Mouse (Mus musculus) brown adipose tissue, adult 24 weeks (tissue): Measurements from ENCODE around the gene Prkar1a. TPM values are rescaled to one million over a fixed set of nuclear protein-coding genes. Genes with fewer than 3 reads are reported as not detected.

Source experiments
- H3K27ac ChIP-seq: fragments of 200-500 bp; replicated peaks from 2 replicates; pipeline ENCODE4 v1.5.1; 2012; ENCODE audit warnings: low read depth, mild to moderate bottlenecking, low read length
- H3K4me1 ChIP-seq: fragments of 200-500 bp; 2 replicates; pipeline ENCODE4 v1.6.1; 2012; ENCODE audit warnings: low read length, mixed read lengths; ENCODE audit not compliant: control insufficient read depth, insufficient read depth, insufficient read length
- H3K4me3 ChIP-seq: fragments of 200-500 bp; 2 replicates; pipeline ENCODE4 v1.5.1; 2012; ENCODE audit warnings: low read depth, mild to moderate bottlenecking, low read length, moderate library complexity; ENCODE audit not compliant: insufficient read depth
- polyA plus RNA-seq: library from polyadenylated mRNA; stranded (reverse); fragments of >200 nt; gene quantifications from 2 replicates; pipeline ENCODE4 v1.2.4, GENCODE M21; 2012; ENCODE audit not compliant: missing spikeins, insufficient read depth, insufficient read length

Prkar1a gene
- polyA plus RNA-seq, 1 experiment = 98.4 TPM

- Histone ChIP-seq H3K4me1 (peaks cover 7% of the 10 kb centered on the region; the same call in 1 of the 2 replicates), H3K27ac (no peak overlapping the region), H3K4me3 (no peak overlapping the region)
These were observed 54.6 kb downstream of the Prkar1a start for GRCm38 (mm10) chr11:109703845-109704244.

- peaks cover 7% of the 10 kb centered on the region; the same call in 1 of the 2 replicates for H3K4me1 ChIP-seq
- H3K27ac ChIP-seq = 0 out of 2 replicates have a peak overlapping the region, but pooled peaks have one; percentile 5
- H3K4me3 ChIP-seq = no peak overlapping the region
These were observed 55.4 kb downstream of the Prkar1a start for GRCm38 (mm10) chr11:109704311-109705205.

- Histone ChIP-seq H3K27ac (0 out of 2 replicates have a peak overlapping the region, but pooled peaks have one; percentile 61), H3K4me1 (peaks cover 7% of the 10 kb centered on the region; the same call in 1 of the 2 replicates), H3K4me3 (no peak overlapping the region)
These were observed 56.3 kb downstream of the Prkar1a start for GRCm38 (mm10) chr11:109705336-109706054.

GRCm38 (mm10) chr11:109706055-109706412 is 56.8 kb downstream of the Prkar1a start:
- no peak overlapping the region for H3K4me3 ChIP-seq
- 0 out of 2 replicates have a peak overlapping the region, but pooled peaks have one; percentile 14 for H3K27ac ChIP-seq
- peaks cover 7% of the 10 kb centered on the region; the same call in 1 of the 2 replicates for H3K4me1 ChIP-seq

GRCm38 (mm10) chr11:109706586-109706985 is 57.4 kb downstream of the Prkar1a start:
- H3K27ac ChIP-seq = no peak overlapping the region
- peaks cover 7% of the 10 kb centered on the region; the same call in 1 of the 2 replicates for H3K4me1 ChIP-seq
- H3K4me3 ChIP-seq = no peak overlapping the region

GRCm38 (mm10) chr11:109707442-109707841 is 58.2 kb downstream of the Prkar1a start:
- H3K4me3 ChIP-seq = no peak overlapping the region
- H3K27ac ChIP-seq = no peak overlapping the region
- peaks cover 2% of the 10 kb centered on the region; the same call in 1 of the 2 replicates for H3K4me1 ChIP-seq

GRCm38 (mm10) chr11:109708786-109709185 is 59.6 kb downstream of the Prkar1a start:
- H3K4me1 ChIP-seq = 0 out of 2 replicates have a peak, but pooled peaks cover 2% of the 10 kb centered on the region
- H3K27ac ChIP-seq = no peak overlapping the region
- H3K4me3 ChIP-seq = no peak overlapping the region

- 0 out of 2 replicates have a peak, but pooled peaks cover 2% of the 10 kb centered on the region for H3K4me1 ChIP-seq
- H3K27ac ChIP-seq = no peak overlapping the region
- no peak overlapping the region for H3K4me3 ChIP-seq
These were observed 60.3 kb downstream of the Prkar1a start for GRCm38 (mm10) chr11:109709501-109709900.

- H3K4me3 ChIP-seq = no peak overlapping the region
- H3K4me1 ChIP-seq = no peaks in the 10 kb centered on the region
- H3K27ac ChIP-seq = no peak overlapping the region
These were observed 65.4 kb downstream of the Prkar1a start for GRCm38 (mm10) chr11:109714341-109715247.

- no peak overlapping the region for H3K27ac ChIP-seq
- H3K4me1 ChIP-seq = no peaks in the 10 kb centered on the region
- H3K4me3 ChIP-seq = no peak overlapping the region
These were observed 66.1 kb downstream of the Prkar1a start for GRCm38 (mm10) chr11:109715311-109715781.

- H3K27ac ChIP-seq = no peak overlapping the region
These were observed 67.8 kb downstream of the Prkar1a start for GRCm38 (mm10) chr11:109716981-109717380.

GRCm38 (mm10) chr11:109717448-109717847 is 68.2 kb downstream of the Prkar1a start:
- no peaks in the 10 kb centered on the region for H3K4me1 ChIP-seq
- no peak overlapping the region for H3K4me3 ChIP-seq
- H3K27ac ChIP-seq = no peak overlapping the region

More at GRCm38 (mm10) chr11:109716981-109717380, 67.8 kb downstream of the Prkar1a start:
- H3K4me3 ChIP-seq = no peak overlapping the region
- no peaks in the 10 kb centered on the region for H3K4me1 ChIP-seq

- Histone ChIP-seq H3K4me1 (no peaks in the 10 kb centered on the region), H3K27ac (no peak overlapping the region), H3K4me3 (no peak overlapping the region)
These were observed 69.0 kb downstream of the Prkar1a start for GRCm38 (mm10) chr11:109717966-109718895.
